Mouse (Mus musculus) urinary bladder, postnatal 36 days (tissue): Measurements from ENCODE around the gene Fam129a.
"Not testable (repeated sequence)": the region's sequence is repeated elsewhere in the genome, so short reads cannot be mapped to it uniquely, and the experiment has no call there.

Experiments
- DNase-seq, 2 experiments: peaks; one replicate each; pipeline ENCODE4 v3.0.0; 2022; ENCODE audit warnings: low spot score in 2 of 2, mixed read lengths in 1 of 2

Fam129a gene

DNA sequence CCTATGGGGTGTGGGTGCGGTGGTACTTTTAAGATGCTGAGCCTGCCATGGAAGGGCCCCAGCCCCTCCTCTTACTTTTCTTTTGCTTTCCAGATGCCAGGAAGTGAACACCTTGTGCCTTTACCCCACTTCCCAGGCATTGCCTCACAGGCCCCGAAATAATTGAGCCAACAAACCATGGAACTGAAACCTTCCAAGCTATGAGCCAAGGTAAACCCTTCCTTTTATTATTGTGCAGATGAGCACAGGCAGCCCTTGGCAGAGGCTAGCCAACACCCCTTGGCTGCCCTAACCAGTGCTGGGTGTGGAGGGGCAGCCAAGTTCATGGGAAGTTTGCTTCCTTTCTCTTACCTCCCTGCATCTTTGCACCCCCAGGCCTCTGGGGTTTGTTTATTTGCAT is 166.2 kb downstream of the Fam129a start:
- DNase-seq = no peak

DNA sequence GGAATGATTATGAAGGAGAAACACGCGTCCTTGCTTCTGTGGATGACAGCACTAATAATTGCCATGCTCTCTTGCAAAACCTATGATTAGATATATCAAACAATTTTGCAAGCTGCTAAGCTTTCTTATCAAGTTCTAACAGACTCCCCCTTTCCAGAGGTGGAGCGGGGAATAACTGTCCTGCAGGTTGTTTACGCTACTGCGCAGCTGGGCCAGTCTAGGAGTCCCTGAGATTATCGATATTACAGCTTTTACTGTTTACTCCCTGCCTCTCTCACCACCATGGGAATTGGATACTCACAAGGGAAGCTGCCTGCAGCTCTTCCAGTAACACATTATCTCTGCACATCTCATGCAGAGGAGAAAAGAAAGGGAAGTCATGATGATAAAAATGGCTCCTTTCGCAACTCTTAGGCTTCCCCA is 170.2 kb downstream of the Fam129a start:
- DNase-seq = no peak

DNA sequence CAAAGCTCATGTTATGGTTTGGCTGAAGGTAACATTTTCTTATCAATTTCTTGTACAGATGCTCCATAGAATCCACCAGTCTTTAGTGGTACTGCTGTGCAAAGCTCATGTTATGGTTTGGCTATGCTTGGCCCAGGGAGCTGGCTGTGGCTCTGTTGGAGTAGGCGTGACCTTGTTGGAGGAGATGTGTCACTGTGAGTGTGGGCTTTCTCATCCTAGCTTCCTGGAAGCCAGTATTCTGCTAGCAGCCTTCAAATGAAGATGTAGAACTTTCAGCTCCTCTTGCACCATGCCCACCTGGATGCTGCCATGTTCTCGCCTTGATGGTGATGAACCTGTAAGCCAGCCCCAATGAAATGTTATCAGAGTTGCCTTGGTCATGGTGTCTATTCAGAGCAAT is 178.9 kb downstream of the Fam129a start:
- not testable (repeated sequence) for DNase-seq

DNA sequence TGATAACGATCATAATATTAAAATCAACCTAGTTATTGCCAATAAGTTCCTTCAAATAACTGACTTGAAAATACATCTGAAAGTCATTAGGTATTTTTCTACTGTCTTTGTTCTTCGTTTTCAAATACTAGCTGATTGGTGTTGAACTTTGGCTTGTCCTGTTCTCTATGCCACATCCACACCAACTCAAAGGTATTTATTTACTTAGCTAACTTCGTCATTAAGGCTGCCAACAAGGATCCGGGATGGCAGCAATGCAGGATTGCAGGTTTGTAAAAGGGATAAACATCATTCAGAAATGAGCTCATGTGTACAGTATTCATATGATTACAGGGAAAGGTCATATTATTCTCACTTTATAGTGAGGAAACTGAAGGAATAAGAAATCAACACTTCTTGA is 182.0 kb downstream of the Fam129a start:
- no peak for DNase-seq

DNA sequence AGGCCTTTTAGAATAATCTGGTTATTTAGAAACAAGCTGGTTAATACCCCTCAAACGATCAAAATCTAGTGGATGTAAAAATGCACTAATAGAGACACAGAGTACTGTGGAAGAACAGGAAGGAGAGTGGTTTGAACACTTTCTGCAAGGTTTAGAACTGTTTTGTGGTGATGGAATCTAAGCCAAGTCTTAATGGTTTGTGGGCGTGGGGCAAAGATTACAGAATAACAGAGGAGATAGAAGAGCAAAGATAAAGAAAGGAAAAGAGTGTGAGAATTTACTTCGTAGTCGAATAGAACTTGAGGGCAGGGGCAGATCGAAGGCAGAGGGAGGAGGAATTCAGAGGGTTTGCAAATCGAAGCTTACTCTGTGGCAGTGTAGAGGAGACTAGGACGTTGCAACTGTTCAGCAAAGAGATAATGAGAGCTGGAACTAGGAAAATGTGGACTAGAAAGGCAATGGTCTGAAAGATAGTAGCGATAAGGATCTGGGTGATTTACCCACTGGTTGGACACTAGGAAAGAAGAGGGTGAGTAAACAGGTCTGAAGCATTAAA is 182.5 kb downstream of the Fam129a start:
- DNase-seq = no peak

DNA sequence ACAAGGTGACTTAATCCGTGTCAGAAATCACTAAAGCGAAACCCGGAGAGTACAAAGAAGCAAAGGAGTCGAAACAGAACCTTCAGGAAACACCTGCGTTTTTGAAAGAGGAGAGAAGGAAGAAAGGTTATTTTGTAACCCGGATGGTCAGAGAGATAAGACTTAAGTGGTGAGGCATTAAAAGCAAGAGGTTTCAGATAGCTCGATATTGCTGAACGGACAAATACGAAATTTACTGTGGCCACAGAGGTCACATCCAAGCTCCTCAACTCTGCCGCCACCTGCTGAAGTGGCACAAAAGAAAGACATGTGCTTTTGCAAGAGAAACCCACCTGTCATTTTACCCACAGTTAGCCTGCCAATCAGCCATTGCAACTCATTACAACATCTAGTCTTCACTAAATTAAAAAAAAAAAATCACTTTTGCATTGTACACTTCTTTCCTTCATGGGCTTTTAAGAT is 183.1 kb downstream of the Fam129a start:
- DNase-seq = no peak

DNA sequence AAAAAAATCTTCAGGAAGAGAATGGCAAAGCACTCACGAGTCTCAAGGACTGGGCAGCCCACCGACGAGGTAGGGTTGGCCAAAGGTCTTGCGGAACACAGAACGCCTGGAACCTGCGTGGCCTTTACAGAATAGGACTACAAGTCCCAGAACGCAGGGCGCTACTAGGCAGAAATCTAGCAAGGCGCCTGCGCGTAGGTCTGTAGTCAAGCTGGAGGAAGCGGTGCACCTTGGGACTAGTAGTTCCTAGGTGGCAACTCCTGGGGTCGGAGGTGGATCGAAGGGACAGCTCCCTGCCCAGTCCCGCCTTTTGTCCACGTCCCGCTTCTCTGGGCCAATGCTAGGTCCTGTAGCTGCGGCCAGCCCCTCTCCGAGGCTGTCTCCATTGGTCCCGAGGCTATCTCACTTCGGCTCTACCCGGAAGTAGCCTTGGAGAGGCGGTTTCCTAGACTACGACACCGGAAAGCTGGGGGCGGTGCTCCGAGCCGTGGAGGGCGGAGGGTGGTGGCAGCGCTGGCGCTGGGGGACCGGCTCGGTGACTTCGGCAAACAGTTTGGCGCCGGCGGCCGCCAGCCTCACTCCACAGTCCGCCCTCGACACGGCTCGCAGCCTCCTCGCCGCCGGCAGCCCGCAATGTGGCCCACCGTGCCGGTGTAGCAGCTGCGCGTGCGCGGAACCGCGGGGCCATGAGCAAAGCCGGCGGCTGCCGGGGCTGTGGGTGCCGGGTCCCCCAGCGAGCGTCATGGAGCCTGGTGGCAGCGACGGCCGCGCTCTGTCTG is 184.1 kb downstream of the Fam129a start, which contains the start of gene Edem3:
TSS of gene Edem3 (plus strand) at position 491 of the 779 bp plus-strand sequence.
- DNase-seq = peak; percentile 95 to 98

DNA sequence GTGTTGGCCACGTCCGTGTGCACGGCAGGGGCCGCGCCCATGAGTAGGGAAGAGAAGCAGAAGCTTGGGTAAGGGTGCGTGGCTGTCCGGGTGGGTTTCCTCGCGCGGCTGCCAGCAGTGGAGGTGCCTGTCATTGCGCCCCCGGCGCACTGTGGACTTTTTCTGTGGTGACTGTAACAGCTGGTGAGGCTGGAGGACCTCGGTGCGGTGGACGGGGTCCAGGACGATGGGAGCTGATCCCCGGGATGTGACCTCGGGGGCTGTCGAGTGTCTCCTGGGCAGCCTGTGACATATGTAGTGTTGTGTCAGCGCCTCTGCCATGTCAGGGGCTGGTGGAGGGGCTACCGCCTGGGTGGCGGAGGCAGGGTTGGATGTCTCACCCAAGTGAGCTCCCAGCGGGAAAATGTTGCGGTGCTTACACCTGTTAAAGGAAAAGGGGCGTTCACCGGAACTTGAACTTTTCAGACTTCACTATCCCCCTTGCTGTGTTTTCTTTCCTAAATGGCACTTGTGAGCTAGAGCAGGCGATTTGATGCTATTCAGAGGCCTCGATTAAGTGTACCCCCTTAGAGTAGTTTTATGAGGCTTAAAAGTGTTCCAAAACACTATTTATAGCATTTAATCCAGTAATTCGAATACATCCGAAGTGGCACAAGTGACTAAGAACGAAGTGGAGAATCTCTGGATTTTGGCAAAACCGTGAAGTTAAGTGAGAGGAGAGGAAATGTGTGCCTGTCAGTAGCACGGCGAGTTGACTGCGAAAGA is 184.9 kb downstream of the Fam129a start:
- no peak for DNase-seq

DNA sequence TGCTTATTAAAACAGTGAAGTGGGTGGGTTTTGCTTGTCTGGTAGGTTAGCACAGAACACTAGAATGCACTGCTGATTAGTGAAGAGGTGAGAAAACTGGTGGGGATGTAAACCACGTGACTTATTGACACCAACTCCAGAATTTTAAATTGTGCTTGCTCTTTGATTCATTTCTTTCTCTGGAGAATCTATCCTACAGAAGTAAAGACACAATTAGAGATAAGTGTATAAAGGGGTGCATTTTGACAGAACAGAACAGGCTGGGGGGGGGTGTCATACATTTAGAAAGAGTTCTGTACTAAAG is 185.4 kb downstream of the Fam129a start:
- no peak for DNase-seq

DNA sequence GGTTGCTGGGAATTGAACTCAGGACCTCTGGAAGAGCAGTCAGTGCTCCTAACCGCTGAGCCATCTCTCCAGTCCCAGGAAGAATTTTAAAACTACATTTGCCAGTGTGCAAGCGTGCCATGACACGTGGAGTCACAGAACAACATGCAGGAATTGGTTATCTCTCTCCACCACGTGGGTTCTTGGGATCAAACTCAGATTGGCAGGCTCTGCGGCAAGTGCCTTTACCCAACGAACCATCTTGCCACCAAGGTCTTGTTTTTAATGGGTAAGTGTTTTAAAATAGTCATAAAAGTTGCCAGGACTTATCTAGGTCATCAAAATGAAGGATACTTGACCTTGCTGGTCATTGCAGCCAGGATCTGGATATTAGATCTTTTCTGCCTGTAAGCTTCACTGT is 187.3 kb downstream of the Fam129a start:
- no peak for DNase-seq

DNA sequence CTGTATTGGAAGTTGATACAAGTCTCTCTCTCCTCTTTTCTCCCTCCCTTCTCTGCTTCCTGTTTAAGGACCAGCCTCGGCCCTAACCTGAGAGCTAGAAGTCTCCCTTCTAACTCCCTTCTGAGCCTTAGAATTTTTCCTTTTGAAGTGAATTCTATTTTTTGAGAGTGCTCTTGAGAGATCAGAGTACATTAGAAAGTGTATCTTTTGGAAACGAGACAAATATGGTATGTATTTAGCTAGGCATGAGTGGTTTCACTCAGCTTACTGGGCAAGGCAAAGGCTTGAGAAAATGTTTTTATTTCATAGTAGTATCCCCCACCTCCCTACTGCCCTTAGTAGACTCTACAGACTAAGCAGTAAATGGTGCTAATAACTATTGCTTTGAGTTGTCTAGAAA is 188.0 kb downstream of the Fam129a start:
- no peak for DNase-seq

DNA sequence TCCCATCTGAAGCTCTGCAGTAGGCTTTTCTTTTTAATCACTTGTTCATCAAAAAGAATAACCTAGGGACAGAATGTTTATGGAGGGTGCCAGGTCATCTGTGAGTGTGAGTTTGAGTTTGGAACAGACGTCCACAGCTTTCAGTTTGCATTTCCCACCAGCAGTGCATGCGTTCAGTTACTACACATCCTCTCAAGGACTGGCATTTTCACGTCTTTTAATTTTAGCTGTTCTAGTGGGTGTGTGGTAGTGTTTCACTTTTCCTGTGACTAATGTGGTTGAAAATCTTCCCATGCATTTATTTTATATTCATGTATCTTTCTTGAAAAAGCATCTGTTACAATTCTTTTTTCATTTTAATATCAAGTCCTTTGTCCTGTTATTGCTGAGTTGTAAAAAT is 193.2 kb downstream of the Fam129a start:
- DNase-seq = no peak

DNA sequence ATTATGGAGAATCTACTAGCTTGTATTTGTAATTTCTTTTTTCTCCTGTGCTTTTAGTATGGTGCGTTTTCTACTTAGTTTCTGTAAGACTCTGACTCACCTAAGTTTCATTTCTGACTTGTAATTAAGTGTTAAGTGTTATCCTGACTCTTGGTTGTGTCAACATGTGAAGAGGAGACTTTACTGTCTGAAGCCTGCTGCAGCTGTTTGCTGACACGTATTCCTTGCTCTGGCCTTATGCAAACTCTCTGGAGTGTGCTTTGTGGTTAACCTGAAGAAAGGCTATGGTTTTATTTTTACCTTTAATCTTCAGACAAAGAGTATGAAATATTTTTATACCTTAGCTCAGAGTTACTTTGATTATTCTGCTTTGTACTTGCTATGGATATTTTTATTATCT is 195.2 kb downstream of the Fam129a start:
- no peak for DNase-seq

DNA sequence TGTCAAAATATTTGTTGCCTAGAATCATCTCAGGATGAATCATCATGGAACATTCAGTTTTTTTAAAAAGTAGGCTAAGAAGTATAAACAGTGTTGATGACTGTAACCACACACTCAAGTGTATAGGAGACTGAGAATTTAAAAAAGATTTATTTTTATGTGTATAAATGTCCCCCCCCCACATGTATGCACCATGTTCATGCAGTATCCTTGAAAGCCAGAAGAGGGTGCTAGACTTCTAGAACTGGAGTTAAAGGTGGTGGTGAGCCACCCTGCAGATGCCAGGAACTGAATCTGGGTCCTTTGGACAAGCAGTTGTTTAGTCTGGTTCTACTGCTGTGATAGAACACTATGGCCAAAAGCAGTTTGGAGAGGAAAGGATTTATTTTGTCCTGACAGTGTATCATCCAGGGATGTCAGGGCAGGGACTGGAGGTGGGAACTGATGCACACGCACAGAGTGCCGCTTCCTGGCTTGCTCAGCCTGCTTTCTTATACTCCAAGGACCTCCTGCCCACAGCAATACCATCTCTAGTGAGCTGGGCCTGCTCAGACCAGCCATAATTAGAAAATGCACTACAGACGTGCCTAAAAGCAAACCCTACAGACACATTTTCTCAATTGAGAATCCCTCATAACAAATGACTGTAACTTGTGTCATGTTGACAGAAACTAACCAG is 196.1 kb downstream of the Fam129a start:
- DNase-seq = no peak

DNA sequence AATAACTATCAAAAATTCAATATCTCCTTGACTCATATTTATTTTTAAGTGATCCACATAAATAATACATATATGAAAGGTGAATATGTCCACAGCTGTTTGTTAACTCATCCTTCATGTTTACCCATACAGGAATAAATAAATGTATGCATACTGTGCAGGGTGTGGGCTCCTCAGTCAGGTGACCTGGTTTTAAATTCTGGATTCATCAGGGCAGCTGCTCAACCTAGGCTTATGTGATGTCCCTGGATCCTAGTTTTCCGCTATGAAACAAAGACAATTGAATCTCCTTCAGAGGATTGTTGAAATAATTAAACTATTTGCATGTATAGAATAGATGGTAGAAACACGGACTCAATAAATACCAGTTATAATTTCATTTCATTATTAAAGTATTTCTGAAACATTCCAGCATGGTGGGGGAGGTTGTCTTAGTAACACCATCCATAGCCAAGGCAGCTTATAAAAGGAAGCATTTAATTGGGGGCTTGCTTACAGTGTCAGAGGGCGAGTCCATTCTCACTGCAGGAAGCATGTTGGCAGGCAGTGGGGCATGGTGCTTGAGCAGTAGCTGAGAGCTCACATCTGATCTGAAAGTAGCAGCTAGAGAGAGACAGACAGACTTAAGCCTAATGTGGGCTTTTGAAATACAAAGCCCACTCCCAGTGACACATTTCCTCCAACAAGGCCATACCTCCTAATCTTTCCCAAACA is 198.4 kb downstream of the Fam129a start:
- no peak for DNase-seq
